Mouse (Mus musculus) forebrain, embryonic 11.5 days (tissue): ENCODE data around the gene Slc35a1. TPM values are rescaled to one million over a fixed set of nuclear protein-coding genes. Genes with fewer than 3 reads are reported as not detected.

ENCODE experiments used
- ATAC-seq: fragments of 200-750 bp; cut with Nextera tagmentation; replicated peaks from 2 replicates; pipeline ENCODE4 v1.8.0; 2017; ENCODE audit warnings: moderate TSS enrichment; ENCODE audit not compliant: low FRiP score
- DNase-seq: peaks from one replicate; pipeline ENCODE4 v3.0.0-alpha.2; 2017; ENCODE audit warnings: low spot score
- H3K27ac ChIP-seq: fragments of 300-500 bp; sonication (generic); 2 replicates; pipeline ENCODE4 v1.5.1; 2014; ENCODE audit warnings: low read depth, low read length
- H3K27me3 ChIP-seq: fragments of 300-500 bp; sonication (generic); 2 replicates; pipeline ENCODE4 v1.6.1; 2014; ENCODE audit warnings: mild to moderate bottlenecking, low read length, mixed read lengths; ENCODE audit not compliant: control insufficient read depth, insufficient read depth
- H3K36me3 ChIP-seq: fragments of 300-500 bp; sonication (generic); 2 replicates; pipeline ENCODE4 v1.6.1; 2014; ENCODE audit warnings: mild to moderate bottlenecking, low read length, moderate library complexity, mixed read lengths; ENCODE audit not compliant: control insufficient read depth, insufficient read depth
- H3K4me1 ChIP-seq: fragments of 300-500 bp; sonication (generic); replicated peaks from 2 replicates; pipeline ENCODE4 v1.6.1; 2014; ENCODE audit warnings: low read length, mixed read lengths; ENCODE audit not compliant: control insufficient read depth, insufficient read depth
- H3K4me2 ChIP-seq: fragments of 300-500 bp; sonication (generic); 2 replicates; pipeline ENCODE4 v1.6.1; 2014; ENCODE audit warnings: low read depth, mild to moderate bottlenecking, low read length, moderate library complexity, mixed read lengths; ENCODE audit not compliant: severe bottlenecking
- H3K4me3 ChIP-seq: fragments of 300-500 bp; sonication (generic); 2 replicates; pipeline ENCODE4 v1.5.1; 2014; ENCODE audit warnings: low read depth, low read length
- H3K9ac ChIP-seq: fragments of 300-500 bp; sonication (generic); 2 replicates; pipeline ENCODE4 v1.6.1; 2014; ENCODE audit warnings: low read length
- H3K9me3 ChIP-seq: fragments of 300-500 bp; sonication (generic); 2 replicates; pipeline ENCODE4 v1.6.1; 2016; ENCODE audit warnings: low read length, mixed read lengths; ENCODE audit not compliant: control insufficient read depth
- WGBS: fragments of 180-500 bp; shearing (Covaris S2); extraction: QIAGEN DNeasy Blood & Tissue Kit; methylation state at CpG from one replicate; pipeline ENCODE4 v1.1.7; 2014; 5-methylcytosine and 5-hydroxymethylcytosine counted together
- polyA plus RNA-seq: library from polyadenylated mRNA; unstranded; fragments of >200 nt; fragmentation: Nextera tagmentation; extraction: Ambion mirVana; gene quantifications from 2 replicates; pipeline ENCODE4 v1.2.1, GENCODE M21; 2014

The Slc35a1 gene
- polyA plus RNA-seq, 1 experiment from 2014 or later, result 62.9 TPM

GRCm38 (mm10) chr4:34673721-34674120, 13.5 kb downstream of the Slc35a1 start:
- WGBS, result 95% methylated on average over 5 of the region's 5 CpGs
- Histone ChIP-seq H3K4me1 (no peaks in the 10 kb centered on the region), H3K36me3 (no peaks in the 10 kb centered on the region; the same call in 1 of the 2 replicates), H3K4me2 (no peak overlapping the region), H3K27ac (no peak overlapping the region), H3K27me3 (no peaks in the 10 kb centered on the region), H3K4me3 (no peak overlapping the region), H3K9ac (no peak overlapping the region), H3K9me3 (no peaks in the 10 kb centered on the region)
- DNase-seq (no peak), ATAC-seq (no peak)

- Histone ChIP-seq H3K9me3 (no peaks in the 10 kb centered on the region), H3K9ac (no peak overlapping the region), H3K36me3 (peaks cover 3% of the 10 kb centered on the region; the same call in 1 of the 2 replicates), H3K27ac (no peak overlapping the region), H3K4me1 (no peaks in the 10 kb centered on the region), H3K4me2 (no peak overlapping the region), H3K27me3 (no peaks in the 10 kb centered on the region), H3K4me3 (no peak overlapping the region)
- DNase-seq (no peak), ATAC-seq (no peak)
- whole genome bisulfite sequencing, result 89% methylated on average over 5 of the region's 5 CpGs
These were observed 19.3 kb downstream of the Slc35a1 start for GRCm38 (mm10) chr4:34667923-34668322.

- WGBS, result 87% methylated on average over 6 of the region's 6 CpGs
- Histone ChIP-seq H3K9me3 (no peaks in the 10 kb centered on the region), H3K27ac (no peak overlapping the region), H3K4me3 (no peak overlapping the region), H3K27me3 (no peaks in the 10 kb centered on the region), H3K4me2 (no peak overlapping the region), H3K36me3 (peaks cover 3% of the 10 kb centered on the region; the same call in 1 of the 2 replicates), H3K9ac (no peak overlapping the region), H3K4me1 (no peaks in the 10 kb centered on the region)
- ATAC-seq, result no peak
- DNase-seq, result no peak
These were observed 25.3 kb downstream of the Slc35a1 start for GRCm38 (mm10) chr4:34661927-34662326.

GRCm38 (mm10) chr4:34661514-34661913, 25.7 kb downstream of the Slc35a1 start:
- 98% methylated on average over 2 of the region's 2 CpGs for WGBS
- Histone ChIP-seq H3K4me1 (no peaks in the 10 kb centered on the region), H3K9ac (no peak overlapping the region), H3K27ac (no peak overlapping the region), H3K9me3 (no peaks in the 10 kb centered on the region), H3K36me3 (peaks cover 1% of the 10 kb centered on the region; the same call in 1 of the 2 replicates), H3K4me3 (no peak overlapping the region), H3K27me3 (no peaks in the 10 kb centered on the region), H3K4me2 (no peak overlapping the region)
- no peak for ATAC-seq
- DNase-seq, result no peak

- no peak overlapping the region for H3K9ac ChIP-seq
- WGBS, result 89% methylated on average over 2 of the region's 2 CpGs
- H3K27ac ChIP-seq, result no peak overlapping the region
- ATAC-seq (no peak), DNase-seq (no peak)
- H3K4me1 ChIP-seq, result no peaks in the 10 kb centered on the region
- no peaks in the 10 kb centered on the region for H3K27me3 ChIP-seq
- H3K36me3 ChIP-seq, result peaks cover 4% of the 10 kb centered on the region
- no peak overlapping the region for H3K4me2 ChIP-seq
- no peak overlapping the region for H3K4me3 ChIP-seq
- H3K9me3 ChIP-seq, result no peaks in the 10 kb centered on the region
These were observed 28.2 kb downstream of the Slc35a1 start for GRCm38 (mm10) chr4:34659012-34659411.

- peaks cover 4% of the 10 kb centered on the region for H3K36me3 ChIP-seq
- no peak overlapping the region for H3K27ac ChIP-seq
- WGBS, result 95% methylated on average over 10 of the region's 10 CpGs
- no peak for ATAC-seq
- H3K4me1 ChIP-seq, result no peaks in the 10 kb centered on the region
- no peaks in the 10 kb centered on the region for H3K9me3 ChIP-seq
- no peak overlapping the region for H3K4me2 ChIP-seq
- H3K27me3 ChIP-seq, result no peaks in the 10 kb centered on the region
- no peak overlapping the region for H3K9ac ChIP-seq
- DNase-seq, result no peak
- no peak overlapping the region for H3K4me3 ChIP-seq
These were observed 31.1 kb downstream of the Slc35a1 start for GRCm38 (mm10) chr4:34656101-34656500.

- WGBS, result 94% methylated on average over 7 of the region's 7 CpGs
- no peaks in the 10 kb centered on the region for H3K4me1 ChIP-seq
- H3K27me3 ChIP-seq, result no peaks in the 10 kb centered on the region
- peaks cover 4% of the 10 kb centered on the region for H3K36me3 ChIP-seq
- H3K4me2 ChIP-seq, result no peak overlapping the region
- H3K9ac ChIP-seq, result no peak overlapping the region
- H3K9me3 ChIP-seq, result no peaks in the 10 kb centered on the region
- no peak overlapping the region for H3K27ac ChIP-seq
- no peak overlapping the region for H3K4me3 ChIP-seq
- no peak for ATAC-seq
- no peak for DNase-seq
These were observed 34.1 kb downstream of the Slc35a1 start for GRCm38 (mm10) chr4:34653179-34653578.

- no peaks in the 10 kb centered on the region; the same call in 1 of the 2 replicates for H3K36me3 ChIP-seq
- ATAC-seq (no peak), DNase-seq (no peak)
- H3K9ac ChIP-seq, result no peak overlapping the region
- no peaks in the 10 kb centered on the region for H3K9me3 ChIP-seq
- H3K27ac ChIP-seq, result no peak overlapping the region
- no peak overlapping the region for H3K4me2 ChIP-seq
- H3K27me3 ChIP-seq, result no peaks in the 10 kb centered on the region
- no peaks in the 10 kb centered on the region for H3K4me1 ChIP-seq
- H3K4me3 ChIP-seq, result no peak overlapping the region
These were observed 42.5 kb downstream of the Slc35a1 start for GRCm38 (mm10) chr4:34644779-34645178.

- WGBS, result 88% methylated on average over 3 of the region's 3 CpGs
These were observed 46.5 kb downstream of the Slc35a1 start for GRCm38 (mm10) chr4:34640731-34641130.

More at GRCm38 (mm10) chr4:34640731-34641130, 46.5 kb downstream of the Slc35a1 start:
- DNase-seq (no peak), ATAC-seq (no peak)
- Histone ChIP-seq H3K9ac (no peak overlapping the region), H3K9me3 (no peaks in the 10 kb centered on the region), H3K4me1 (no peaks in the 10 kb centered on the region), H3K36me3 (no peaks in the 10 kb centered on the region; the same call in 1 of the 2 replicates), H3K4me3 (no peak overlapping the region), H3K27ac (no peak overlapping the region), H3K27me3 (no peaks in the 10 kb centered on the region), H3K4me2 (no peak overlapping the region)
